Mouse (Mus musculus): ENCODE data around the gene Ccer2. TPM values are rescaled to one million over a fixed set of nuclear protein-coding genes. Genes with fewer than 3 reads are reported as not detected.

Gene Ccer2
- polyA plus RNA-seq, 1 experiment, result not detected

DNA sequence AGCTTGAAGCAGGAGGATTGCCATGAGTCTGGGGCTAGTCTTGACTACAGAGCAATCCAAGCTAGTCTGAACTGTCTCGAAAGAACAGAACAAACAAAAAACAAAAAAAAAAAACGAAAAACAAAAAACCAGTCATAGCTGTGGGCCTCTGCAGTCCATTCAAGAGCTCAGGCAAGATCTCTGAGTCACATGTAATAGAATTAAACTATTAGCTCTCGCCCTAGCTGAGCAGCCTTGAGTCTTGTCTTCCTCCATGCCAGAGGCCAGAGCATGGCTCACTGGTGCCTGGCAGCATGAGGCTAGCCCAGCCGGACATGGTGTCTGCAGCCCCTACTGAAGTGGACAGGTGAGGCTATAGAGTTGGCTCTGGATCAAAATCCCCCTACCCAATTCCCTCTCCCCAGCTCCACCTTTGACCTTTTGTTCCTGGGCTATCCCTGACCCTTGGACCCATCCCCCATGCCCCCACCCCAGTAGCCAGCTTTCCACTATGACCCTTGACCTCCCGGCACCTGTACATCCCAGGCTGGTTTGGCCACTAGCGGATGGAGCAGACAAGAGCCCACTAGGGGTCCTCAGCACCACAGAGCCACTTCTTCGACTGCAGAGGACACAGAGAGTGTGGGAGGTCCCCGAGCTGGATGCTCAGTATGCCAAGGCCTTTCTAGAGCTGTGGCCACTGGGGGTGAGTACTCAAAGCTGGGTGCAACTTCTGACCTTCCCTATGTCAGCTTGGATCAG is 34.3 kb downstream of the Ccer2 start:
- Histone ChIP-seq H3K4me3 (ENCODE audit: insufficient read depth, low read depth, low read length) (no peak overlapping the region), H3K36me3 (ENCODE audit: control insufficient read depth, insufficient read depth, low read length) (no peaks in the 10 kb centered on the region; the same call in 1 of the 2 replicates), H3K27ac (ENCODE audit: insufficient read depth, low read depth, low read length) (no peak overlapping the region), H3K4me1 (ENCODE audit: control insufficient read depth, insufficient read depth, low read length) (no peaks in the 10 kb centered on the region), H3K27me3 (replicated peaks; ENCODE audit: control insufficient read depth, insufficient read depth, low read length) (no peaks in the 10 kb centered on the region)
- DNase-seq, result peak; percentile 45
- TF ChIP-seq POLR2A (IDR thresholded peaks at IDR 0.05; ENCODE audit: low read depth, low read length) (no peak), CTCF (conservative IDR thresholded peaks at IDR 0.05; ENCODE audit: insufficient read depth, insufficient read length, low read depth, low read length) (peak; percentile 37; the same call in 1 of the 2 replicates)
- WGBS, result 54% methylated on average over 8 of the region's 8 CpGs

DNA sequence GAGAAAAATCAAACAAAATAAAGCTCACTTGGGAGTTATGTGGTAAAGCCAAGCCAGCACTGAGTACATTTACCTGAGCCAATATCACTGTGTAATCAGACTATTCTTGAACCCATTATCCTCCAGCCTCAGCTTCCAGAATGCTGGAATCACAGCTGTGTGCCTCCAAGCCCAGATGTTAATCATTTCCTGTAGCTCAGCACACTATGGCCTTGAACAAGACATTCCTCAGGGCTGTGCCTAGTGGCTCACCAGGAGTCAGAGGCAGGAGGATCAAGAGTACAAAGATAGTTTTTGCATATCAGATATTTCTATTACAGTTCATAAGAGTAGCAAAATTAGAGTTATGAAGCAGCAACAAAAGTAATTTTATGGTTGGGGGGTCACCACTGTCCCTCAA is 35.7 kb downstream of the Ccer2 start:
- no peak overlapping the region for H3K27ac ChIP-seq (ENCODE audit: insufficient read depth, low read depth, low read length)
- no peaks in the 10 kb centered on the region for H3K4me1 ChIP-seq (ENCODE audit: control insufficient read depth, insufficient read depth, low read length)
- no peaks in the 10 kb centered on the region for H3K36me3 ChIP-seq (ENCODE audit: control insufficient read depth, insufficient read depth, low read length)
- no peak for DNase-seq
- no peak overlapping the region for H3K4me3 ChIP-seq (ENCODE audit: insufficient read depth, low read depth, low read length)
- TF ChIP-seq CTCF (conservative IDR thresholded peaks at IDR 0.05; ENCODE audit: insufficient read depth, insufficient read length, low read depth, low read length), result no peak
- TF ChIP-seq POLR2A (IDR thresholded peaks at IDR 0.05; ENCODE audit: low read depth, low read length), result no peak
- no peaks in the 10 kb centered on the region for H3K27me3 ChIP-seq (replicated peaks; ENCODE audit: control insufficient read depth, insufficient read depth, low read length)

DNA sequence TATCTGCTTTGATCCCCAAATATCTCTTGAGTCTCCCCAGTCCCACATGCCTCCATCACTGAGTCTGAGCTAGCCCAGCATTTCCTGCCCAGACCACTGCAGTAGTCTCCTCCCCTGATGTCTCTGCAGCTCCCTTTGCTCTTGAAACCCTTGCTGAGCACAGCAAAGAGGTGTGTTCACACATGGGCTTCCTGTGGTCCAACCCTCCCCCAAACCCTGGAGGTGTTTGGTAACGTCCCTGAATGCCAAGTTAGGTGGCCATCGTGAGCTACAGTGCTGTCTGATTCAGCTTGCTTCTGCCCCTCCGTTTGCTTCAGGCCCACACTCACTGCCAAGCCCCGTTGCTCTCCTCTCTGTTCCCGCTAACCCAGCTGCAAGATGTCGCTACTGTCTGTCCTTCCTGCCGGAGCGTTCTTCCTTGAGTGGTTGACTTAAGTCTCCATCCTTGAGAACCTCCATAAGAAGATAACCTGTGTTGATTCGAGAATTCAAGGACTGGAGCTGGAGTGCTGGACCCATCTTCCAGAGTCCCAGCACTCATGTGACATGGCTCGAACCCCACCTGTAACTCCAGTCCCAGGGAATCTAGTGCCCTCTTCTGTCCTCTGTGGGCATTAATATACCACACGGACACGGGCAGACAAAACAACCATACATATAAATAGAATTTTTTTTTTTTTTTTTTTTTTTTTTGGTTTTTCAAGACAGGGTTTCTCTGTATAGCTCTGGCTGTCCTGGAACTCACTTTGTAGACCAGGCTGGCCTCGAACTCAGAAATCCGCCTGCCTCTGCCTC is 36.6 kb downstream of the Ccer2 start:
- WGBS, result 79% methylated on average over 14 of the region's 14 CpGs
- DNase-seq, result no peak
- peaks cover 3% of the 10 kb centered on the region; the same call in 1 of the 2 replicates for H3K4me1 ChIP-seq (ENCODE audit: control insufficient read depth, insufficient read depth, low read length)
- H3K36me3 ChIP-seq (ENCODE audit: control insufficient read depth, insufficient read depth, low read length), result no peaks in the 10 kb centered on the region
- TF ChIP-seq CTCF (conservative IDR thresholded peaks at IDR 0.05; ENCODE audit: insufficient read depth, insufficient read length, low read depth, low read length) (no peak), POLR2A (IDR thresholded peaks at IDR 0.05; ENCODE audit: low read depth, low read length) (no peak)
- no peaks in the 10 kb centered on the region for H3K27me3 ChIP-seq (replicated peaks; ENCODE audit: control insufficient read depth, insufficient read depth, low read length)
- H3K4me3 ChIP-seq (ENCODE audit: insufficient read depth, low read depth, low read length), result no peak overlapping the region
- H3K27ac ChIP-seq (ENCODE audit: insufficient read depth, low read depth, low read length), result no peak overlapping the region

DNA sequence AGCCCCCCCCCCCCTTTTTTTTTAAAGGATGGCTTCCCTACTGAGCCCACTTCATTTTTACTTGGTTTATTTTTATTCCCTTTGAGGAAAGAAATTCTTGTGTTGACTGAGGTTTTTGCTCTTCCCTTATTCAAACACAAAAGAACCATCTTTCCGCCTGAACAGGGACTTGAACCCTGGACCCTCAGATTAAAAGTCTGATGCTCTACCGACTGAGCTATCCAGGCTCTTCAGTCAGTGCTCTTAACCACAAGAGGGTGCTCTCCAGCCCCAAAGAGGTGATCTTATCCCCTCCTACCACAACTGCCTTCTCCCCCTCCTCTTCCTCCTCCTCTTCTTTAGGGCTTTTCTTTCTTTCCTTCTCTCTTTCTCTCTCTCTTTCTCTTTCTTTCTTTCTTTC is 37.9 kb downstream of the Ccer2 start:
- H3K4me1 ChIP-seq (ENCODE audit: control insufficient read depth, insufficient read depth, low read length), result peaks cover 3% of the 10 kb centered on the region; the same call in 1 of the 2 replicates
- DNase-seq, result peak; percentile 62
- 30% methylated on average over 2 of the region's 2 CpGs for WGBS

DNA sequence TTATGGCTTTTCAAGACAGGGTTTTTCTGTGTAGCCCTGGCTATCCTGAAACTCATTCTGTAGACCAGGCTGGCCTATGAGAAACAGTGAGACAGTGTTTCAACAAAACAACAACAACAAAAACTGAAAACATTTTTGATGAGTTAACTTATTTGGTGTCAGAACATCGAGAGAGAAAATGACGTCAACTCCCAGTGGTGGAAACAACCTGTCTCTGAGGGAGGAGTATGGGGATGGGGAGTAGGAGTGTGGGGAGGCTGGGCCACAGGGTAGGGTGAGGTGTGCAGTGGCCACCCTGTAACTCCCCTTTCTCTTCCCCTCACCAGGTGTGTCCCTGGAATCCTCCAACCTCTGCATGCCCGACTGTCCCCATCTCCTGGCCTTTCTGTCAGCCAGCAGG is 38.5 kb downstream of the Ccer2 start:
- Histone ChIP-seq H3K4me3 (ENCODE audit: insufficient read depth, low read depth, low read length) (no peak overlapping the region), H3K27me3 (replicated peaks; ENCODE audit: control insufficient read depth, insufficient read depth, low read length) (no peaks in the 10 kb centered on the region), H3K27ac (ENCODE audit: insufficient read depth, low read depth, low read length) (no peak overlapping the region), H3K36me3 (ENCODE audit: control insufficient read depth, insufficient read depth, low read length) (no peaks in the 10 kb centered on the region), H3K4me1 (ENCODE audit: control insufficient read depth, insufficient read depth, low read length) (peaks cover 3% of the 10 kb centered on the region; the same call in 1 of the 2 replicates)
- TF ChIP-seq POLR2A (IDR thresholded peaks at IDR 0.05; ENCODE audit: low read depth, low read length) (no peak), CTCF (conservative IDR thresholded peaks at IDR 0.05; ENCODE audit: insufficient read depth, insufficient read length, low read depth, low read length) (no peak)
- 71% methylated on average over 3 of the region's 3 CpGs for WGBS
- DNase-seq, result no peak

More for the DNA sequence above, 37.9 kb downstream of the Ccer2 start:
- H3K27ac ChIP-seq (ENCODE audit: insufficient read depth, low read depth, low read length), result no peak overlapping the region
- no peak for TF ChIP-seq POLR2A (IDR thresholded peaks at IDR 0.05; ENCODE audit: low read depth, low read length)
- peak; percentile 59 for TF ChIP-seq CTCF (conservative IDR thresholded peaks at IDR 0.05; ENCODE audit: insufficient read depth, insufficient read length, low read depth, low read length)
- H3K27me3 ChIP-seq (replicated peaks; ENCODE audit: control insufficient read depth, insufficient read depth, low read length), result no peaks in the 10 kb centered on the region
- no peak overlapping the region for H3K4me3 ChIP-seq (ENCODE audit: insufficient read depth, low read depth, low read length)
- no peaks in the 10 kb centered on the region for H3K36me3 ChIP-seq (ENCODE audit: control insufficient read depth, insufficient read depth, low read length)

DNA sequence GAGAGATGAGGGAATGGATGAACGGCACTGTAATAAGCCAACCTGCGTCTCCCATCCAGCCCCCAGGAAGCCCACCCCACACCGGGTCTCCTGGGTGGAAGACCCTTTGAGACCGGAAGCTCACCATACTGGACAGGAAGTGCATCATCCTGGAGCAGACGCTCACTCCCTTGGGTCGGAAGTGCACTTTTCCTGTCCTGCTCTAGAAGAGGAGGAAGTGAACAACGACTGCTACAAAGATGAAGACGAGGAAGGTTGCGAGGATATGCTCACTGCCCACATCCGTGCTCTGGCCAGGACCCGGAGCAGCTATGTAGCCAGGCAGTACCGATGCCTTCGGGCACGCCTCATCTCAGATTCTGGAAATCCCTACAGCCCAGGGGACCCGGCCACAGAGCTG is 39.9 kb downstream of the Ccer2 start:
- Histone ChIP-seq H3K27ac (ENCODE audit: insufficient read depth, low read depth, low read length) (peak overlapping the region; percentile 39), H3K4me1 (ENCODE audit: control insufficient read depth, insufficient read depth, low read length) (peaks cover 3% of the 10 kb centered on the region; the same call in 1 of the 2 replicates), H3K4me3 (ENCODE audit: insufficient read depth, low read depth, low read length) (peak overlapping the region; percentile 30), H3K36me3 (ENCODE audit: control insufficient read depth, insufficient read depth, low read length) (no peaks in the 10 kb centered on the region), H3K27me3 (replicated peaks; ENCODE audit: control insufficient read depth, insufficient read depth, low read length) (no peaks in the 10 kb centered on the region)
- DNase-seq, result peak; percentile 39
- TF ChIP-seq POLR2A (IDR thresholded peaks at IDR 0.05; ENCODE audit: low read depth, low read length), result no peak
- TF ChIP-seq CTCF (conservative IDR thresholded peaks at IDR 0.05; ENCODE audit: insufficient read depth, insufficient read length, low read depth, low read length), result no peak
- 70% methylated on average over 15 of the region's 15 CpGs for WGBS

DNA sequence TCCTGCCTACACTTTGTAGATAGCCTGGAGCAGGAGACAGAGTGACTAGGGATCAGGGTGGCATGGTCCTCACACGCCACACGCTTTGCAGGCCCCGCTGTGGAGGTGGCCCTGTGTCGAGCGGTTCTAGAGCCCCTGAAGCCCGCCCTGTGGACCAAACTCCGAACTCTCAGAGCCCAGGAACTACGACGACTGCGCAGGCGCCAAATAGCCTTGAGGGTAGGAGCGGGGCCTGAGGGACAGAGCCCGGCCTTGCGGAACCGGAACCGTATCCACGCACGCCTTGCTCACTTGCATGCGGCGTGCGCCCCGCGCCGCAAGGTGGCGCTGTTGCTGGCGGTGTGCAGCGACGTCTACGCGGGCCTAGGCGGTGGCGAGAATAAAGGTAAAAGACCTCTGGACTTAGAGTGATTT is 40.6 kb downstream of the Ccer2 start:
- Histone ChIP-seq H3K27ac (ENCODE audit: insufficient read depth, low read depth, low read length) (peak overlapping the region; percentile 39), H3K4me3 (ENCODE audit: insufficient read depth, low read depth, low read length) (peak overlapping the region; percentile 30), H3K4me1 (ENCODE audit: control insufficient read depth, insufficient read depth, low read length) (peaks cover 8% of the 10 kb centered on the region; the same call in 1 of the 2 replicates), H3K36me3 (ENCODE audit: control insufficient read depth, insufficient read depth, low read length) (no peaks in the 10 kb centered on the region), H3K27me3 (replicated peaks; ENCODE audit: control insufficient read depth, insufficient read depth, low read length) (no peaks in the 10 kb centered on the region)
- 13% methylated on average over 32 of the region's 32 CpGs for WGBS
- peak; percentile 97 for TF ChIP-seq CTCF (conservative IDR thresholded peaks at IDR 0.05; ENCODE audit: insufficient read depth, insufficient read length, low read depth, low read length)
- no peak for TF ChIP-seq POLR2A (IDR thresholded peaks at IDR 0.05; ENCODE audit: low read depth, low read length)
- DNase-seq, result peak; percentile 92
